Mouse (Mus musculus) thymus, adult 2 months (tissue): ENCODE data around the gene Mlxip.

Source experiments
- CTCF ChIP-seq: fragments of 200-500 bp; IDR thresholded peaks from 2 replicates; pipeline ENCODE4 v1.5.1; 2012; ENCODE audit warnings: mild to moderate bottlenecking, control low read depth, low read length, moderate library complexity, borderline replicate concordance; ENCODE audit not compliant: control insufficient read depth, poor library complexity, insufficient read depth; ENCODE audit errors: extremely low read depth
- POLR2A ChIP-seq: fragments of 200-500 bp; IDR thresholded peaks from 2 replicates; pipeline ENCODE4 v1.6.1; 2012; ENCODE audit warnings: mild to moderate bottlenecking, low read length, control low read depth, moderate library complexity; ENCODE audit not compliant: control insufficient read depth, poor library complexity, insufficient read depth; ENCODE audit errors: extremely low read depth

DNA sequence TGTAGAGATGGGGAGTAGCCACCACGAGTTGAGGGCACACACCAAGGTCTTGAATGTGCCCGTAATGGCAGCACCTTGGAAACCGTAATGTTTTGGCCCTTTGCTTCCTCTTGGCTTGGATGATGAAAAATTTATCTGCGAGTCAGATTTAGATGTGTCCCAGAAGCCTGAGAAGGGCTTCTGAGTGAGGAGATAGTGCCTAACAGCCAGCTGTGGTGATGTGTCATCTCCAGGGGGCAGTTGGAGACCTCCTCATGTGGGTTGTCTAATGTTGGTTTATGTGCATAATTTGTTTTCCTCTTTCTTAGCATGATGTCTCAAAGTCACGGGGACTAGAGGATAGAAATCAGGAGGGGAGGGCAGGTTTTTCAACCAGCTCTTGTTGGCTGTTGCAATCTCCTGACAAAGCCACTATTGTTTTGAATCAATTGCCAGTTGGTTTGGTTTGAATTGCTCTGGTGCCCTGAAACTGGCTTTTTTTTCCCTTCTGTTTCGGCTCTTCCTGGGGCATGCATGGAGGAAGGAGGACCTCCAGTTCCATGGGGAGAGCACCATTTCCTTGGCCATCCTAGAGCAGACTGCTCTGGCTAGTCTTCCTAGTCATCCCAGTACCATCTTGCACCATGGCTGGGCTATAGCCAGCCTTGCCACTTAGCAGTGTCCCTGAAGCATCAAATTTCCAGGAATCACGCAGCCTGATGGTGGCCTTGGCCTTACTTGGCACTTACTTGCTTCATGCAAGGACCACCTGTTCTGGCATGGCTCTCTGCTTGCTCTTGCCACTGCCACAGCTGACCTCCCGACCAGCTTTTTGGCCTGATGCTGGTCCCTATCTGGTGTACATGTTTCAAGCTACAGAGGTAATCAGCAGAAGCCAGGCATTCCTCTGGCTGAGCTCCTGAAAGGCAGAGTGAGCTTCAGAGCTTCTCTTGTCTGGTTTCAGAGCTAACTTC is 22.2 kb downstream of the Mlxip start:
- TF ChIP-seq CTCF (no peak), POLR2A (no peak)
